In genomic region chr11:70701221-70701955, GRCm38 (mm10) we compare ENCODE assay signal across 8 mouse cellular contexts. TPM values are rescaled to one million over a fixed set of nuclear protein-coding genes. Genes with fewer than 3 reads are reported as not detected.
DNase-seq lines count a peak whose midpoint lies in the region; ATAC-seq and TF ChIP-seq lines count a peak whose summit lies in the region.

No protein-coding gene starts in this region.

- H3K9ac ChIP-seq in ES-Bruce4 (ENCODE audit: low read depth, poor library complexity, severe bottlenecking) = peak overlapping the region; percentile 94
- H3K9ac ChIP-seq in heart, embryonic 12.5 days = peak overlapping the region; percentile 95
- H3K9ac ChIP-seq in limb, embryonic 11.5 days (ENCODE audit: low read length) = peak overlapping the region; percentile 87

- H3K79me2 ChIP-seq in C2C12 (ENCODE audit: control insufficient read depth, insufficient read depth) (peaks cover 42% of the 10 kb centered on the region), myocyte (ENCODE audit: control insufficient read depth, insufficient read depth) (peaks cover 28% of the 10 kb centered on the region)

- H3K4me1 ChIP-seq in ES-Bruce4 (ENCODE audit: control insufficient read depth, insufficient read depth, low read length) = no peaks in the 10 kb centered on the region
- peaks cover 29% of the 10 kb centered on the region for H3K4me1 ChIP-seq in heart, embryonic 12.5 days (replicated peaks)
- H3K4me1 ChIP-seq in limb, embryonic 11.5 days (ENCODE audit: control insufficient read depth, insufficient read depth, low read length) = peaks cover 5% of the 10 kb centered on the region

- H3K27ac ChIP-seq in ES-Bruce4 (ENCODE audit: insufficient read depth, low read length) = no peak overlapping the region
- peak overlapping the region; percentile 95 for H3K27ac ChIP-seq in heart, embryonic 12.5 days (ENCODE audit: poor library complexity, severe bottlenecking)
- no peak overlapping the region for H3K27ac ChIP-seq in limb, embryonic 11.5 days (replicated peaks; ENCODE audit: low read depth, low read length)

- no peaks in the 10 kb centered on the region for H3K9me3 ChIP-seq in ES-Bruce4 (replicated peaks; ENCODE audit: control insufficient read depth, insufficient read depth, low read length, poor library complexity, severe bottlenecking)
- no peaks in the 10 kb centered on the region for H3K9me3 ChIP-seq in heart, embryonic 12.5 days (replicated peaks)
- no peaks in the 10 kb centered on the region for H3K9me3 ChIP-seq in limb, embryonic 11.5 days (ENCODE audit: control insufficient read depth, low read length)

- H3ac ChIP-seq in C2C12 (ENCODE audit: control insufficient read depth, insufficient read length, low read depth) = peak overlapping the region; percentile 80
- H3ac ChIP-seq in myocyte (ENCODE audit: control insufficient read depth, insufficient read length) = peak overlapping the region; percentile 92

- H3K79me3 ChIP-seq in C2C12 (ENCODE audit: low read depth) = peaks cover 22% of the 10 kb centered on the region

- H3K36me3 ChIP-seq in C2C12 (ENCODE audit: control insufficient read depth, insufficient read depth) (peaks cover 25% of the 10 kb centered on the region), ES-Bruce4 (ENCODE audit: control insufficient read depth, insufficient read depth, low read length, poor library complexity, severe bottlenecking) (peaks cover 18% of the 10 kb centered on the region), myocyte (ENCODE audit: control insufficient read depth, insufficient read depth) (peaks cover 29% of the 10 kb centered on the region)
- H3K36me3 ChIP-seq in heart, embryonic 12.5 days = peaks cover 34% of the 10 kb centered on the region
- peaks cover 9% of the 10 kb centered on the region; the same call in 1 of the 2 replicates for H3K36me3 ChIP-seq in limb, embryonic 11.5 days (ENCODE audit: control insufficient read depth, insufficient read depth, low read length)

- H3K4me3 ChIP-seq in C2C12 (ENCODE audit: insufficient read depth, poor library complexity, severe bottlenecking) (peak overlapping the region; percentile 91), ES-Bruce4 (ENCODE audit: low read depth, low read length) (peak overlapping the region; percentile 86), myocyte (peak overlapping the region; percentile 96)
- H3K4me3 ChIP-seq in heart, embryonic 12.5 days = peak overlapping the region; percentile 84
- peak overlapping the region; percentile 86 for H3K4me3 ChIP-seq in limb, embryonic 11.5 days (ENCODE audit: low read depth, low read length)

- no peaks in the 10 kb centered on the region for H3K27me3 ChIP-seq in C2C12 (ENCODE audit: control insufficient read depth, insufficient read depth, insufficient read length)
- H3K27me3 ChIP-seq in ES-Bruce4 (ENCODE audit: control insufficient read depth, insufficient read depth, low read length, poor library complexity, severe bottlenecking) = no peaks in the 10 kb centered on the region
- no peaks in the 10 kb centered on the region for H3K27me3 ChIP-seq in heart, embryonic 12.5 days (replicated peaks)
- no peaks in the 10 kb centered on the region for H3K27me3 ChIP-seq in limb, embryonic 11.5 days (ENCODE audit: control insufficient read depth, insufficient read depth, low read length)
- H3K27me3 ChIP-seq in myocyte (ENCODE audit: control insufficient read depth, insufficient read depth, insufficient read length) = no peaks in the 10 kb centered on the region

- 12% methylated on average over 10 of the region's 10 CpGs for WGBS in heart, embryonic 12.5 days
- 14% methylated on average over 10 of the region's 10 CpGs for WGBS in limb, embryonic 11.5 days

- no peak for DNase-seq in limb, embryonic 11.5 days (ENCODE audit: low spot score)
- no peak for DNase-seq in spleen, postnatal 10 days (ENCODE audit: low spot score in 2 of 2)
- no peak for DNase-seq in gastrocnemius, postnatal 4 days (ENCODE audit: low spot score in 2 of 2)
- DNase-seq in embryo, embryonic 9.5 days (ENCODE audit: extremely low spot score) = no peak

- ATAC-seq in heart, embryonic 12.5 days (ENCODE audit: insufficient number of reproducible peaks, low FRiP score) = no peak
- ATAC-seq in limb, embryonic 11.5 days (ENCODE audit: insufficient number of reproducible peaks, low FRiP score, low TSS enrichment, low read depth) = peak; percentile 21

- H3K4me2 ChIP-seq in heart, embryonic 12.5 days = peak overlapping the region; percentile 89
- peak overlapping the region; percentile 79 for H3K4me2 ChIP-seq in limb, embryonic 11.5 days (ENCODE audit: low read depth, severe bottlenecking)
- peak overlapping the region; percentile 96 for H3K4me2 ChIP-seq in myocyte (ENCODE audit: low read depth)

- TF ChIP-seq CTCF in C2C12 (IDR thresholded peaks at IDR 0.05; ENCODE audit: control insufficient read depth, insufficient read depth, insufficient read length) = no peak
- TF ChIP-seq CTCF in ES-Bruce4 (IDR thresholded peaks at IDR 0.05; ENCODE audit: low read depth, low read length) = no peak

- TF ChIP-seq EP300 in ES-Bruce4 (IDR thresholded peaks at IDR 0.05; ENCODE audit: insufficient read depth, low read depth, low read length) = no peak

- no peak for TF ChIP-seq POLR2A in ES-Bruce4 (IDR thresholded peaks at IDR 0.05; ENCODE audit: insufficient read depth, low read length)
- TF ChIP-seq POLR2A in myocyte (IDR thresholded peaks at IDR 0.05; ENCODE audit: insufficient read length, low read depth) = no peak

TF ChIP-seq in C2C12, 6 proteins besides CTCF, POLR2A, EP300 and RAD21:
- TF ChIP-seq MAX (IDR thresholded peaks at IDR 0.05) = no peak
- TF ChIP-seq MYOG (IDR thresholded peaks at IDR 0.05; ENCODE audit: control insufficient read depth, extremely low read depth, insufficient read length) = no peak
- TF ChIP-seq USF1 (IDR thresholded peaks at IDR 0.05; ENCODE audit: low read depth) = no peak
- no peak for TF ChIP-seq CEBPB (IDR thresholded peaks at IDR 0.05; ENCODE audit: low read depth)
- no peak for TF ChIP-seq MYOD1 (IDR thresholded peaks at IDR 0.05; ENCODE audit: control insufficient read depth, insufficient read length, low read depth)
- no peak for TF ChIP-seq FOSL1 (IDR thresholded peaks at IDR 0.05; ENCODE audit: insufficient read depth, low read length, poor library complexity, severe bottlenecking)

TF ChIP-seq in myocyte, 11 proteins besides CTCF, POLR2A, EP300 and RAD21 (continues in another document):
- TF ChIP-seq SRF (IDR thresholded peaks at IDR 0.05; ENCODE audit: control insufficient read depth, insufficient read length, low read depth) = no peak
- TF ChIP-seq MYOD1 (IDR thresholded peaks at IDR 0.05; ENCODE audit: control insufficient read depth in 1 of 3, insufficient read length in 2 of 3, low read depth in 2 of 3) = no peak
- TF ChIP-seq MAX (IDR thresholded peaks at IDR 0.05; ENCODE audit: low read depth) = no peak
- TF ChIP-seq POLR2AphosphoS2 (IDR thresholded peaks at IDR 0.05; ENCODE audit: insufficient read length, low read depth) = no peak
- no peak for TF ChIP-seq USF1 (IDR thresholded peaks at IDR 0.05; ENCODE audit: low read depth)
- TF ChIP-seq MYOG (IDR thresholded peaks at IDR 0.05; ENCODE audit: control insufficient read depth in 1 of 3, insufficient read depth in 1 of 3, insufficient read length in 2 of 3, low read depth in 2 of 3) = no peak
- TF ChIP-seq E2F4 (IDR thresholded peaks at IDR 0.05; ENCODE audit: insufficient read depth) = no peak
- no peak for TF ChIP-seq CEBPB (IDR thresholded peaks at IDR 0.05; ENCODE audit: insufficient read depth, poor library complexity, severe bottlenecking)
- no peak for TF ChIP-seq TCF12 (IDR thresholded peaks at IDR 0.05; ENCODE audit: insufficient read depth, poor library complexity, severe bottlenecking)
- no peak for TF ChIP-seq TCF3 (IDR thresholded peaks at IDR 0.05; ENCODE audit: insufficient read length, low read depth)

RNA-seq across cellular contexts. Expression of gene Kif1c, which starts 1.0 kb away (rescaled TPM):
- polyA plus RNA-seq in C2C12 (2012; fragmentation: generic; extraction: Trizol) = 99.8 TPM
- polyA plus RNA-seq in ES-Bruce4 (2011; ENCODE audit: insufficient read depth, insufficient read length, low read depth, missing spikeins) = 38.2 and 42.2 TPM in 2 replicates
- polyA plus RNA-seq in heart, embryonic 12.5 days (2016; fragmentation: Nextera tagmentation; extraction: Ambion mirVana) = 3.9 and 4.5 TPM in 2 replicates
- 7.2 and 10.2 TPM in 2 replicates for polyA plus RNA-seq in limb, embryonic 11.5 days (2014; fragmentation: Nextera tagmentation; extraction: Ambion mirVana)
- polyA plus RNA-seq in myocyte (2012; fragmentation: generic; extraction: Trizol) = 96.3 TPM
- total RNA-seq in gastrocnemius, postnatal 4 days (2021) = 100 to 1,000 TPM; 162 to 166 TPM

RNA-seq across cellular contexts. Expression of gene Inca1, which starts 1.4 kb away (rescaled TPM):
- polyA plus RNA-seq in C2C12 (2012; fragmentation: generic; extraction: Trizol) (0.42 TPM), ES-Bruce4 (2011; ENCODE audit: insufficient read depth, insufficient read length, low read depth, missing spikeins) (4.4 and 4.5 TPM in 2 replicates), myocyte (2012; fragmentation: generic; extraction: Trizol) (1.1 TPM)
- polyA plus RNA-seq in heart, embryonic 12.5 days (2016; fragmentation: Nextera tagmentation; extraction: Ambion mirVana) = 1.7 and 1.8 TPM in 2 replicates
- polyA plus RNA-seq in limb, embryonic 11.5 days (2014; fragmentation: Nextera tagmentation; extraction: Ambion mirVana) = 0.71 and 0.96 TPM in 2 replicates
- 1 to 10 TPM; 2.0 to 3.0 TPM for total RNA-seq in gastrocnemius, postnatal 4 days (2021)

RNA-seq across cellular contexts. Expression of gene Camta2, which starts 13.5 kb away (rescaled TPM):
- polyA plus RNA-seq in C2C12 (2012; fragmentation: generic; extraction: Trizol) (9.0 TPM), ES-Bruce4 (2011; ENCODE audit: insufficient read depth, insufficient read length, low read depth, missing spikeins) (10.0 and 12.8 TPM in 2 replicates), myocyte (2012; fragmentation: generic; extraction: Trizol) (11.9 TPM)
- 10.9 and 16.5 TPM in 2 replicates for polyA plus RNA-seq in heart, embryonic 12.5 days (2016; fragmentation: Nextera tagmentation; extraction: Ambion mirVana)
- 8.2 and 11.8 TPM in 2 replicates for polyA plus RNA-seq in limb, embryonic 11.5 days (2014; fragmentation: Nextera tagmentation; extraction: Ambion mirVana)
- 10 to 100 TPM; 18.1 to 20.3 TPM for total RNA-seq in gastrocnemius, postnatal 4 days (2021)

RNA-seq across cellular contexts. Expression of gene Spag7, which starts 32.2 kb away (rescaled TPM):
- polyA plus RNA-seq in C2C12 (2012; fragmentation: generic; extraction: Trizol) = 75.4 TPM
- polyA plus RNA-seq in ES-Bruce4 (2011; ENCODE audit: insufficient read depth, insufficient read length, low read depth, missing spikeins) = 195 and 218 TPM in 2 replicates
- 164 and 170 TPM in 2 replicates for polyA plus RNA-seq in heart, embryonic 12.5 days (2016; fragmentation: Nextera tagmentation; extraction: Ambion mirVana)
- 156 and 173 TPM in 2 replicates for polyA plus RNA-seq in limb, embryonic 11.5 days (2014; fragmentation: Nextera tagmentation; extraction: Ambion mirVana)
- polyA plus RNA-seq in myocyte (2012; fragmentation: generic; extraction: Trizol) = 52.4 TPM
- total RNA-seq in gastrocnemius, postnatal 4 days (2021) = 100 to 1,000 TPM; 119 to 129 TPM

RNA-seq across cellular contexts. Expression of gene Eno3, which starts 44.4 kb away (rescaled TPM):
- polyA plus RNA-seq in C2C12 (2012; fragmentation: generic; extraction: Trizol) (1,151 TPM), ES-Bruce4 (2011; ENCODE audit: insufficient read depth, insufficient read length, low read depth, missing spikeins) (14.7 and 15.7 TPM in 2 replicates), myocyte (2012; fragmentation: generic; extraction: Trizol) (1,792 TPM)
- polyA plus RNA-seq in heart, embryonic 12.5 days (2016; fragmentation: Nextera tagmentation; extraction: Ambion mirVana) = 238 and 239 TPM in 2 replicates
- polyA plus RNA-seq in limb, embryonic 11.5 days (2014; fragmentation: Nextera tagmentation; extraction: Ambion mirVana) = 49.4 and 53.3 TPM in 2 replicates
- 1,000 to 10,000 TPM; 4,042 to 4,361 TPM for total RNA-seq in gastrocnemius, postnatal 4 days (2021)
